Mouse (Mus musculus) left cerebral cortex, postnatal 36 days (tissue): Measurements from ENCODE around the gene Ppox. TPM values are rescaled to one million over a fixed set of nuclear protein-coding genes. Genes with fewer than 3 reads are reported as not detected.

Experiments
- DNase-seq, 2 experiments: peaks; one replicate each; pipeline ENCODE4 v3.0.0; 2021 to 2022; ENCODE audit warnings: low spot score in 2 of 2, mixed read lengths in 1 of 2
- intact Hi-C: fragments of 180-260 bp; cut with DNase I; formaldehyde crosslinking; loops from one replicate; pipeline ENCODE4 v1.15.1; 2025
- total RNA-seq, 2 experiments: library from RNA; stranded (reverse); gene quantifications; 2 replicates each; pipeline ENCODE4 v1.2.3; 2021

Gene Ppox
- total RNA-seq, 2 experiments from 2014 or later, result 21.7 to 26.6 TPM

- intact Hi-C loops, result no loop called here
- no peak for DNase-seq
These were observed 49.1 kb downstream of the Ppox start for GRCm38 (mm10) chr1:171231844-171232243.

- intact Hi-C loops, result no loop called here
These were observed 50.8 kb downstream of the Ppox start for GRCm38 (mm10) chr1:171230215-171230614.

GRCm38 (mm10) chr1:171229750-171230149 is 51.2 kb downstream of the Ppox start:
- intact Hi-C loops, result no loop called here
- DNase-seq, result no peak

More at GRCm38 (mm10) chr1:171230215-171230614, 50.8 kb downstream of the Ppox start:
- no peak for DNase-seq

DNA sequence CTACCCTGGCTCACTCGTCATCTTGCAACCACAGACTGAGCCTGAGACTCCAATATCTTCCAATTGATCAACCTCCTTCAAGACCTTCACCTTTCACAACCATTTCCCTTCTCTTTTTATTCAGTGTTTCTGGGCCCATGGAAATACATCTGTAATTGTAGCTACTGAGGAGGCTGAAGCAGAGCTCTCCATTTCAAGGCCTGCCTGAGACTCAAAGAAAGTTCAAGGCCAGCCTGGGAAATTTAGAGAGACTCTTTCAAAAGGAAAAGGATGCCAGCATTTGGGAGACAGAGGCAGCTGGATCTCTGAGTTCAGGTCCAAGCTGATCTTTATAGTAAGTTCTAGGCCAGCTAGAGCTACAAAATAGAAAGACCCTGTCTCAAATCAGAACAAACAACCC is 53.1 kb downstream of the Ppox start:
- intact Hi-C loops, result no loop called here
- no peak for DNase-seq

- intact Hi-C loops, result no loop called here
- no peak for DNase-seq
These were observed 54.2 kb downstream of the Ppox start for GRCm38 (mm10) chr1:171226780-171227179.

Other genes with a start within 250 kb of the Ppox start
- 10 to 100 TPM in 1 of 2 experiments, 1 to 10 TPM in 1; 9.0 to 13.6 TPM for gene Fcgr3, start 216.3 kb downstream of the Ppox start, total RNA-seq
- 1 to 10 TPM in 1 of 2 experiments, not detected in 1; 1.1 TPM for gene Cfap126, start 167.3 kb downstream of the Ppox start, total RNA-seq
- 100 to 1,000 TPM; 200 to 204 TPM for gene Sdhc, start 130.6 kb downstream of the Ppox start, total RNA-seq
- gene Mpz, start 130.5 kb downstream of the Ppox start, total RNA-seq, result not detected
- 100 to 1,000 TPM in 1 of 2 experiments, 10 to 100 TPM in 1; 95.1 to 123 TPM for gene Pcp4l1, start 84.9 kb downstream of the Ppox start, total RNA-seq
- gene Nr1i3, start 67.2 kb downstream of the Ppox start, total RNA-seq, result under 1 TPM in 1 of 2 experiments, not detected in 1; 0.17 TPM
- gene Tomm40l, start 58.7 kb downstream of the Ppox start, total RNA-seq, result 10 to 100 TPM; 81.7 to 86.7 TPM
- gene Apoa2, start 56.1 kb downstream of the Ppox start, total RNA-seq, result 1 to 10 TPM; 1.8 to 2.3 TPM
- 10 to 100 TPM; 13.5 to 13.8 TPM for gene Fcer1g, start 46.8 kb downstream of the Ppox start, total RNA-seq
- 10 to 100 TPM; 11.1 to 16.4 TPM for gene Adamts4, start 30.8 kb downstream of the Ppox start, total RNA-seq
- gene Ndufs2, start 29.8 kb downstream of the Ppox start, total RNA-seq, result 100 to 1,000 TPM; 252 to 309 TPM
- gene B4galt3, start 10.9 kb downstream of the Ppox start, total RNA-seq, result 10 to 100 TPM; 63.6 to 64.6 TPM
- gene Usp21, start 6.8 kb upstream of the Ppox start, total RNA-seq, result 10 to 100 TPM; 50.9 to 65.6 TPM
- gene Ufc1, start 13.8 kb upstream of the Ppox start, total RNA-seq, result 100 to 1,000 TPM; 107 to 121 TPM
- gene Dedd, start 48.0 kb upstream of the Ppox start, total RNA-seq, result 10 to 100 TPM; 36.9 to 41.3 TPM
- gene Nit1, start 64.5 kb upstream of the Ppox start, total RNA-seq, result 10 to 100 TPM; 39.6 to 48.0 TPM
- gene Pfdn2, start 64.5 kb upstream of the Ppox start, total RNA-seq, result 100 to 1,000 TPM; 161 to 185 TPM
- 10 to 100 TPM in 1 of 2 experiments, 1 to 10 TPM in 1; 7.9 to 10.9 TPM for gene Klhdc9, start 79.6 kb upstream of the Ppox start, total RNA-seq
- 1 to 10 TPM; 2.3 to 3.9 TPM for gene Nectin4, start 88.9 kb upstream of the Ppox start, total RNA-seq
- 1 to 10 TPM; 1.7 to 1.8 TPM for gene Arhgap30, start 107.8 kb upstream of the Ppox start, total RNA-seq
- 100 to 1,000 TPM; 107 to 113 TPM for gene Usf1, start 130.1 kb upstream of the Ppox start, total RNA-seq
- gene Tstd1, start 137.7 kb upstream of the Ppox start, total RNA-seq, result 1 to 10 TPM; 1.1 to 1.9 TPM
- 1 to 10 TPM; 4.9 to 5.3 TPM for gene F11r, start 156.3 kb upstream of the Ppox start, total RNA-seq
- gene Alyref2, start 222.3 kb upstream of the Ppox start, total RNA-seq, result 1 to 10 TPM; 4.2 to 5.9 TPM